Mouse (Mus musculus): Measurements from ENCODE around the gene Unc93a. TPM values are rescaled to one million over a fixed set of nuclear protein-coding genes. Genes with fewer than 3 reads are reported as not detected.
"Not testable (repeated sequence)": the region's sequence is repeated elsewhere in the genome, so short reads cannot be mapped to it uniquely, and the experiment has no call there.

Gene Unc93a
- polyA plus RNA-seq (2015; fragmentation: Nextera tagmentation; extraction: Ambion mirVana): not detected in 2 replicates

GRCm38 (mm10) chr17:13131710-13132109 is at the start of gene Unc93a:
Gene Unc93a, minus strand, starts transcription at chr17:13131810.
- WGBS: 75% methylated on average over 3 of the region's 4 CpGs
- H3K4me2 ChIP-seq (ENCODE audit: low read depth, low read length); H3K4me1 ChIP-seq (ENCODE audit: control insufficient read depth, insufficient read depth, low read length); ATAC-seq; H3K9ac ChIP-seq (ENCODE audit: low read depth, low read length); H3K27ac ChIP-seq (ENCODE audit: low read length); H3K9me3 ChIP-seq (ENCODE audit: control insufficient read depth, low read length); H3K36me3 ChIP-seq (ENCODE audit: control insufficient read depth, insufficient read depth, low read length); H3K4me3 ChIP-seq (ENCODE audit: low read length); H3K27me3 ChIP-seq (replicated peaks; ENCODE audit: control insufficient read depth, insufficient read depth, low read length): not testable (repeated sequence)

- WGBS: 92% methylated on average over 5 of the region's 5 CpGs
- not testable (repeated sequence) for H3K36me3 ChIP-seq (ENCODE audit: control insufficient read depth, insufficient read depth, low read length); H3K4me1 ChIP-seq (ENCODE audit: control insufficient read depth, insufficient read depth, low read length); H3K27me3 ChIP-seq (replicated peaks; ENCODE audit: control insufficient read depth, insufficient read depth, low read length); H3K9ac ChIP-seq (ENCODE audit: low read depth, low read length); H3K27ac ChIP-seq (ENCODE audit: low read length); H3K4me2 ChIP-seq (ENCODE audit: low read depth, low read length); H3K4me3 ChIP-seq (ENCODE audit: low read length); ATAC-seq
- peaks cover 10% of the 10 kb centered on the region for H3K9me3 ChIP-seq (ENCODE audit: control insufficient read depth, low read length)
Measured at GRCm38 (mm10) chr17:13180491-13180890, 48.9 kb upstream of the Unc93a start.

GRCm38 (mm10) chr17:13179021-13179420 is 47.4 kb upstream of the Unc93a start:
- ATAC-seq; H3K4me1 ChIP-seq (ENCODE audit: control insufficient read depth, insufficient read depth, low read length); H3K9me3 ChIP-seq (ENCODE audit: control insufficient read depth, low read length); H3K27me3 ChIP-seq (replicated peaks; ENCODE audit: control insufficient read depth, insufficient read depth, low read length); H3K4me2 ChIP-seq (ENCODE audit: low read depth, low read length); H3K4me3 ChIP-seq (ENCODE audit: low read length); H3K36me3 ChIP-seq (ENCODE audit: control insufficient read depth, insufficient read depth, low read length); H3K27ac ChIP-seq (ENCODE audit: low read length); H3K9ac ChIP-seq (ENCODE audit: low read depth, low read length): not testable (repeated sequence)
- 84% methylated on average over 4 of the region's 4 CpGs for WGBS

- 53% methylated on average over 1 of the region's 1 CpGs for WGBS
- not testable (repeated sequence) for H3K4me3 ChIP-seq (ENCODE audit: low read length); H3K4me2 ChIP-seq (ENCODE audit: low read depth, low read length); H3K9me3 ChIP-seq (ENCODE audit: control insufficient read depth, low read length); ATAC-seq; H3K4me1 ChIP-seq (ENCODE audit: control insufficient read depth, insufficient read depth, low read length); H3K27ac ChIP-seq (ENCODE audit: low read length); H3K27me3 ChIP-seq (replicated peaks; ENCODE audit: control insufficient read depth, insufficient read depth, low read length); H3K36me3 ChIP-seq (ENCODE audit: control insufficient read depth, insufficient read depth, low read length); H3K9ac ChIP-seq (ENCODE audit: low read depth, low read length)
Measured at GRCm38 (mm10) chr17:13177796-13178195, 46.2 kb upstream of the Unc93a start.

- H3K27ac ChIP-seq (ENCODE audit: low read length); H3K4me1 ChIP-seq (ENCODE audit: control insufficient read depth, insufficient read depth, low read length); ATAC-seq; H3K36me3 ChIP-seq (ENCODE audit: control insufficient read depth, insufficient read depth, low read length); H3K27me3 ChIP-seq (replicated peaks; ENCODE audit: control insufficient read depth, insufficient read depth, low read length); H3K9me3 ChIP-seq (ENCODE audit: control insufficient read depth, low read length); H3K9ac ChIP-seq (ENCODE audit: low read depth, low read length); H3K4me3 ChIP-seq (ENCODE audit: low read length); H3K4me2 ChIP-seq (ENCODE audit: low read depth, low read length): not testable (repeated sequence)
- no CpG with 5 or more reads among the region's 1 CpGs for WGBS
Measured at GRCm38 (mm10) chr17:13175609-13176008, 44.0 kb upstream of the Unc93a start.

- H3K4me2 ChIP-seq (ENCODE audit: low read depth, low read length); H3K36me3 ChIP-seq (ENCODE audit: control insufficient read depth, insufficient read depth, low read length); H3K4me3 ChIP-seq (ENCODE audit: low read length); H3K9ac ChIP-seq (ENCODE audit: low read depth, low read length); H3K9me3 ChIP-seq (ENCODE audit: control insufficient read depth, low read length); H3K4me1 ChIP-seq (ENCODE audit: control insufficient read depth, insufficient read depth, low read length); ATAC-seq; H3K27me3 ChIP-seq (replicated peaks; ENCODE audit: control insufficient read depth, insufficient read depth, low read length); H3K27ac ChIP-seq (ENCODE audit: low read length): not testable (repeated sequence)
- 38% methylated on average over 1 of the region's 3 CpGs for WGBS
Measured at GRCm38 (mm10) chr17:13174029-13174428, 42.4 kb upstream of the Unc93a start.

- ATAC-seq; H3K4me3 ChIP-seq (ENCODE audit: low read length); H3K4me2 ChIP-seq (ENCODE audit: low read depth, low read length); H3K9me3 ChIP-seq (ENCODE audit: control insufficient read depth, low read length); H3K9ac ChIP-seq (ENCODE audit: low read depth, low read length); H3K27me3 ChIP-seq (replicated peaks; ENCODE audit: control insufficient read depth, insufficient read depth, low read length); H3K36me3 ChIP-seq (ENCODE audit: control insufficient read depth, insufficient read depth, low read length); H3K27ac ChIP-seq (ENCODE audit: low read length); H3K4me1 ChIP-seq (ENCODE audit: control insufficient read depth, insufficient read depth, low read length): not testable (repeated sequence)
- 81% methylated on average over 6 of the region's 6 CpGs for WGBS
Measured at GRCm38 (mm10) chr17:13173578-13173977, 42.0 kb upstream of the Unc93a start.

- not testable (repeated sequence) for H3K4me1 ChIP-seq (ENCODE audit: control insufficient read depth, insufficient read depth, low read length); H3K4me2 ChIP-seq (ENCODE audit: low read depth, low read length); H3K9ac ChIP-seq (ENCODE audit: low read depth, low read length); H3K27ac ChIP-seq (ENCODE audit: low read length); ATAC-seq; H3K9me3 ChIP-seq (ENCODE audit: control insufficient read depth, low read length); H3K4me3 ChIP-seq (ENCODE audit: low read length); H3K36me3 ChIP-seq (ENCODE audit: control insufficient read depth, insufficient read depth, low read length); H3K27me3 ChIP-seq (replicated peaks; ENCODE audit: control insufficient read depth, insufficient read depth, low read length)
- WGBS: 88% methylated on average over 7 of the region's 7 CpGs
Measured at GRCm38 (mm10) chr17:13146128-13146527, 14.5 kb upstream of the Unc93a start.

GRCm38 (mm10) chr17:13144580-13145215 is 13.1 kb upstream of the Unc93a start:
- not testable (repeated sequence) for H3K4me1 ChIP-seq (ENCODE audit: control insufficient read depth, insufficient read depth, low read length); ATAC-seq; H3K27me3 ChIP-seq (replicated peaks; ENCODE audit: control insufficient read depth, insufficient read depth, low read length); H3K4me2 ChIP-seq (ENCODE audit: low read depth, low read length); H3K27ac ChIP-seq (ENCODE audit: low read length); H3K4me3 ChIP-seq (ENCODE audit: low read length); H3K36me3 ChIP-seq (ENCODE audit: control insufficient read depth, insufficient read depth, low read length); H3K9ac ChIP-seq (ENCODE audit: low read depth, low read length); H3K9me3 ChIP-seq (ENCODE audit: control insufficient read depth, low read length)
- WGBS: 86% methylated on average over 4 of the region's 4 CpGs

GRCm38 (mm10) chr17:13142665-13143064 is 11.1 kb upstream of the Unc93a start:
- not testable (repeated sequence) for H3K27me3 ChIP-seq (replicated peaks; ENCODE audit: control insufficient read depth, insufficient read depth, low read length); H3K4me1 ChIP-seq (ENCODE audit: control insufficient read depth, insufficient read depth, low read length); H3K9me3 ChIP-seq (ENCODE audit: control insufficient read depth, low read length); H3K4me3 ChIP-seq (ENCODE audit: low read length); H3K4me2 ChIP-seq (ENCODE audit: low read depth, low read length); H3K27ac ChIP-seq (ENCODE audit: low read length); ATAC-seq; H3K36me3 ChIP-seq (ENCODE audit: control insufficient read depth, insufficient read depth, low read length); H3K9ac ChIP-seq (ENCODE audit: low read depth, low read length)
- WGBS: no CpG with 5 or more reads among the region's 2 CpGs
